8 mouse cellular contexts compared by ENCODE assay signal in the genomic region with DNA sequence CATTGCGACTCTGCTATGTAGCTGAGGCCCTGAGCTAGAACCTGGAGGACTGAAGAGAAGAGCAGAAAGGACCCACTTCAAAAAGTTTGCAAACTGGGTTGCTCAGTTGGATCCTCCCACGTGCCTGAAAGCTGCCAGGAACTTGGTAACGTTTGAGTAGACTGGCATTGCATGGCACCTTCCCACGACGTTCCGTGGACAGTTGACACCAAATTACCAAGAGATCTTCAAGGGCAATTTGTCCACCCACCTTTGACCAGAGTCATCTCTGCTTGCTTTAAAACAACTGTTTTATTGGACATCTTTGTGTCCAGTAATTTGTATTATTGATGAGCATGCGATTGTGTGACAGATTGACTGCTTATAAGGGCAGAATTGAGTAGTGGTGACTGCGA. TPM values are rescaled to one million over a fixed set of nuclear protein-coding genes. Genes with fewer than 3 reads are reported as not detected.
DNase-seq lines count a peak whose midpoint lies in the region; ATAC-seq and TF ChIP-seq lines count a peak whose summit lies in the region.

A gene (minus strand): TSS at position 96 of the 395 bp plus-strand sequence.

- no peak for ATAC-seq in heart, embryonic 16.5 days (replicated peaks; ENCODE audit: extremely low read depth, insufficient read depth, low FRiP score)
- ATAC-seq in liver, postnatal 0 days = no peak
- no peak for ATAC-seq in megakaryocyte progenitor cell, adult 5-6 weeks (replicated peaks; ENCODE audit: poor library complexity)

- TF ChIP-seq CTCF in liver, postnatal 0 days (IDR thresholded peaks at IDR 0.05; ENCODE audit: low read depth) = no peak

- 57% methylated on average over 8 of the region's 8 CpGs for WGBS in heart, embryonic 16.5 days
- 47% methylated on average over 8 of the region's 8 CpGs for WGBS in liver, postnatal 0 days (ENCODE audit: insufficient replicate concordance)

- H3K27me3 ChIP-seq in heart, embryonic 16.5 days (ENCODE audit: control insufficient read depth, insufficient read depth, low read length) = peaks cover 30% of the 10 kb centered on the region
- peaks cover 23% of the 10 kb centered on the region for H3K27me3 ChIP-seq in liver, postnatal 0 days (ENCODE audit: insufficient read depth, low read length)

- intact Hi-C loops in left cerebral cortex, postnatal 4 days (cut with DNase I) = loop anchor here (10.0 kb wide), 1 partner anchor 489 kb away; no protein-coding TSS in a partner anchor

- no peaks in the 10 kb centered on the region for H3K9me3 ChIP-seq in heart, embryonic 16.5 days (replicated peaks; ENCODE audit: control insufficient read depth, low read length)
- no peaks in the 10 kb centered on the region for H3K9me3 ChIP-seq in liver, postnatal 0 days (ENCODE audit: low read length)

- no peak for DNase-seq in heart, adult 8-10 months (ENCODE audit: low spot score)
- DNase-seq in R1 (ENCODE audit: low read depth, low spot score) = peak; percentile 6
- DNase-seq in gonadal fat pad, adult 2 months (ENCODE audit: low read depth) = peak; percentile 16
- no peak for DNase-seq in liver, postnatal 0 days
- no peak for DNase-seq in left cerebral cortex, postnatal 4 days
- DNase-seq in cerebellum, adult 9-10 months = no peak

- H3K27ac ChIP-seq in heart, embryonic 16.5 days (ENCODE audit: low read length) = no peak within 1 kb of the TSS
- H3K27ac ChIP-seq in liver, postnatal 0 days (ENCODE audit: low read depth) = no peak within 1 kb of the TSS

- H3K4me3 ChIP-seq in heart, embryonic 16.5 days (ENCODE audit: low read length) = peak within 1 kb of the TSS; percentile 68
- peak within 1 kb of the TSS; percentile 49 for H3K4me3 ChIP-seq in liver, postnatal 0 days (ENCODE audit: low read depth, low read length)

- no peaks in the 10 kb centered on the region for H3K36me3 ChIP-seq in heart, embryonic 16.5 days (ENCODE audit: control insufficient read depth, insufficient read depth)
- H3K36me3 ChIP-seq in liver, postnatal 0 days (replicated peaks; ENCODE audit: insufficient read depth, low read length) = no peaks in the 10 kb centered on the region

- peaks cover 4% of the 10 kb centered on the region for H3K4me1 ChIP-seq in heart, embryonic 16.5 days (ENCODE audit: control insufficient read depth, insufficient read depth, low read length)
- peaks cover 11% of the 10 kb centered on the region for H3K4me1 ChIP-seq in liver, postnatal 0 days (ENCODE audit: insufficient read depth)

- TF ChIP-seq EP300 in liver, postnatal 0 days (IDR thresholded peaks at IDR 0.05; ENCODE audit: low read depth) = no peak

- peak within 1 kb of the TSS; percentile 68 for H3K9ac ChIP-seq in heart, embryonic 16.5 days (ENCODE audit: low read length)
- no peak within 1 kb of the TSS for H3K9ac ChIP-seq in liver, postnatal 0 days (replicated peaks)

- H3K4me2 ChIP-seq in heart, embryonic 16.5 days (ENCODE audit: low read depth, low read length) = peak within 1 kb of the TSS; percentile 94
- H3K4me2 ChIP-seq in liver, postnatal 0 days (ENCODE audit: low read depth, low read length) = peak within 1 kb of the TSS; percentile 79

RNA-seq across cellular contexts. Expression of the gene that starts here (rescaled TPM):
- 1.0 TPM in 2 replicates for polyA plus RNA-seq in heart, embryonic 16.5 days (2015; fragmentation: Nextera tagmentation; extraction: Ambion mirVana)
- 1 to 10 TPM; 1.4 to 3.9 (median 2.6) TPM for total RNA-seq in heart, adult 8-10 months (2022)
- polyA plus RNA-seq in gonadal fat pad, adult 2 months (2012; rRNA removed) = 9.1 and 15.5 TPM in 2 replicates
- polyA plus RNA-seq in liver, postnatal 0 days (2015; fragmentation: Nextera tagmentation; extraction: Ambion mirVana) = 0.02 and 0.05 TPM in 2 replicates
- total RNA-seq in left cerebral cortex, postnatal 4 days (2021) = under 1 TPM; 0.87 to 0.98 TPM
- total RNA-seq in megakaryocyte progenitor cell, adult 5-6 weeks (2015) = 2.0 and 5.5 TPM in 2 replicates
- 1.00 and 1.5 TPM in 2 replicates for total RNA-seq in megakaryocyte progenitor cell, adult 5-6 weeks (2017)

Comparison
In these comparisons a context has a peak if more than half of its experiments do, and no peak if none do; other contexts are left out.
1. DNase-seq: peak in R1 (single experiment) and gonadal fat pad, adult 2 months (single experiment); none in heart, adult 8-10 months (single experiment), liver, postnatal 0 days (single experiment), left cerebral cortex, postnatal 4 days (single experiment) and cerebellum, adult 9-10 months (single experiment).